Mouse (Mus musculus) layer of hippocampus, postnatal 10 days (tissue): ENCODE results near the gene Hist1h3h. TPM values are rescaled to one million over a fixed set of nuclear protein-coding genes. Genes with fewer than 3 reads are reported as not detected.

Experiments used
- DNase-seq, 2 experiments: peaks; one replicate each; pipeline ENCODE4 v3.0.0; 2021; ENCODE audit warnings: low spot score in 2 of 2
- total RNA-seq, 2 experiments: library from RNA; stranded (reverse); gene quantifications; 2 replicates each; pipeline ENCODE4 v1.2.3; 2021

The Hist1h3h gene
- total RNA-seq, 2 experiments from 2014 or later: 100 to 141 TPM

DNA sequence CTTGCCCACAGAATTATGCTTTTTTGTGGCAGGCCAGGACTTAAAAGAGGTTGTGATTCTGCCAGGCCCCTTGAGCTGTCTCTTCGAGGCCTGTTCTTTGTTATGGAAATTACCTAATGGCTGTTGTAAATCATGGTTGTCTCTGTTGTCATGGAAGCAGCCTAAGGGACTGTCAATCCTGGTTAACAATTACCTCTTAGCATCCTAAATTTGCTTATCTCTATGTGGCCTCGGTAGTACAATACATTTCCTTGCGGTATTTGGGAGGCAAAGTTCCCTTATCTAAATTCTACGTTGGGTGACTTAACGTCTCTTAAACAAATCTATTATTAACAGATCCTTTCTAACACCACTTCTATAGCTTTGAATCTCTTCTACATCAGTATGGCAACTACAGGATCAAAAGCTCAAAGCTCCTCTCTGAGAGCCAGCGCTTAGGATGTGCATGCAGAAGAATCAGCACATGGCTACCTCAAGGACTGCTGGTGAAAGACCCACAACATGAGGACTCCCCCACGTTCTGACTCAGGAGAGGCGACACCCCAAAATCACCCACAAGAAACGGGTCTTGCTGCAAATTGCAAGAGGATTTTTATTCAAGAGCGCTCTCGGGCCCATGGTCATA, 10.6 kb downstream of the Hist1h3h start:
- DNase-seq: no peak

- no peak for DNase-seq
Observed at GRCm38 (mm10) chr13:21729544-21729943, 12.1 kb downstream of the Hist1h3h start.

GRCm38 (mm10) chr13:21733466-21733865, 16.0 kb downstream of the Hist1h3h start:
- DNase-seq: no peak

GRCm38 (mm10) chr13:21734010-21734905, 16.8 kb downstream of the Hist1h3h start:
- peak; percentile 70 to 77 for DNase-seq

DNA sequence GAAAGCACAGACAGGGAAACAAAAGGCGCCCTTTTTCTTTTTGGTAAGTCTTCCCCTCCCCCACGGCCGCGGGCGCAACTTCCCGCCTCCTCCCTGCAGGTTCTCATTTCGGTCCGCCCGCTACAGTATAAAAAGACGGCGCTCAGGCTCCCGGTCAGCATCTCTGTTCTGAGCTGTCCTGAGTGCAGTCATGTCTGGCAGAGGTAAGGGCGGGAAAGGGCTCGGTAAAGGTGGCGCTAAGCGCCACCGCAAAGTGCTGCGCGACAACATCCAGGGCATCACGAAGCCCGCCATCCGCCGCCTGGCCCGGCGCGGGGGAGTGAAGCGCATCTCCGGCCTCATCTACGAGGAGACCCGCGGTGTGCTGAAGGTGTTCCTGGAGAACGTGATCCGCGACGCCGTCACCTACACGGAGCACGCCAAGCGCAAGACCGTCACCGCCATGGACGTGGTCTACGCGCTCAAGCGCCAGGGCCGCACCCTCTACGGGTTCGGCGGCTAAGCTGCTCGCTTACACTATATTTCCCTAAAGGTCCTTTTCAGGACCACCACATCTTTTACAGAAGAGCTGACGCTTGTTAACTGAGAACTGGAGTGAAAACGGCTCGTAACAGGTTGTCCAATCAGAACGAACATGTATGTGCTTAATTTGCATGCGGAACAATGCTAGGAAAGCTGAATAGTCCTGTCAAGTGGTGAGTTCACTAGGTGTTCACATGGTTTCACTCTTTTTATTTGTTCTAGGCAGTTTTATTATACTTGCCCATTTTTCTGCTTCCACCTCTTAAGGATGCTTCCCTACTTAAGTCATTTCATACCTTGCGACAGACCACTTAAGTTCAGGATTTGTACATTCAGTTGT, 17.7 kb downstream of the Hist1h3h start, which contains the start of gene Hist1h4j:
Gene Hist1h4j (plus strand): TSS at position 159 of the 862 bp plus-strand sequence.
- peak; percentile 67 to 81 for DNase-seq

DNA sequence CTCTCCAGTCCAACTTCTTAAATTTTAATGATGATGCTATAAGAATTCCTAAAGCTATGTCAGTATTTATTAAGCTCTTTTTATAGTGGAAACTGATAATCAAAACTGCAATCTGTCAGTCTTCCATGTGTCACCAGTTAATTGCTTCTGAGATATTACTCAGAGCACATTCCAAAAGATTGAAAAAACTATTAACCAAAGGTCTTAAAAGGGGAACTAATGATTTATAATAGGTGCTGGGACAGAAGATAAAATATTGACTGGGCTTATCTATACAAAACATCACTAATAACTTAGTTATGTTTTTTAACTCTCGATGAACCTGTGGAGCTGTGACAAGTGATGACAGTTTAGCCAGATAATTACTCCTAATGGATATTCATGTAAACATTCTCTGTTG, 27.5 kb downstream of the Hist1h3h start:
- DNase-seq: no peak

GRCm38 (mm10) chr13:21749387-21750158, 32.1 kb downstream of the Hist1h3h start:
- DNase-seq: no peak

DNA sequence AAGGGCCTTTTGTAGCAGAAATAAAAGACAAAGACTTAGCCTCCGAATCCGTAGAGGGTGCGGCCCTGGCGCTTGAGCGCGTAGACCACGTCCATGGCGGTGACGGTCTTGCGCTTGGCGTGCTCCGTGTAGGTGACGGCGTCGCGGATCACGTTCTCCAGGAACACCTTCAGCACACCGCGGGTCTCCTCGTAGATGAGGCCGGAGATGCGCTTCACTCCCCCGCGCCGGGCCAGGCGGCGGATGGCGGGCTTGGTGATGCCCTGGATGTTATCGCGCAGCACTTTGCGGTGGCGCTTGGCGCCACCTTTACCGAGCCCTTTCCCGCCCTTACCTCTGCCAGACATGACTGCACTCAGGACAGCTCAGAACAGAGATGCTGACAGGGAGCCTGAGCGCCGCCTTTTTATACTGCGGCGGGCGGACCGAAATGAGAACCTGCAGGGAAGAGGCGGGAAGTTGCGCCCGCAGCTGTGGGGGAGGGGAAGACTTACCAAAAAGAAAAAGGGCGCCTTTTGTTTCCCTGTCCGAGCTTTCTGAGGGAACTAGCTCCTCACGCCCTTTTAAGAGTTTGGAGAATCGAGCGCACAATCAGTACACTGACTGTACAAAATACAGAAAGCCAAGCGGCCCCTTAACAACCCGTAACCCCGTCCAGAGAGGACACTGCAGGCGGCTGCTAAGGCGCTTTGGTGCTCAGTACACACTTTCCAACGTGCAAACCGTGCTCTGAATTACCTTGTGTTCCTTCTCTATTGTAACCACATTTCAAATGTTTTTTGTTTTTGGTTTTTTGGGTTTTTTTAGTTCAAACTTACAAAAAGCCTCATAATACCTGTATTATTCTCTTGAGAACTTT, 32.9 kb downstream of the Hist1h3h start, which contains the start of gene Hist1h4k:
Gene Hist1h4k (minus strand): TSS at position 347 of the 859 bp plus-strand sequence.
- peak; percentile 89 to 93 for DNase-seq

DNA sequence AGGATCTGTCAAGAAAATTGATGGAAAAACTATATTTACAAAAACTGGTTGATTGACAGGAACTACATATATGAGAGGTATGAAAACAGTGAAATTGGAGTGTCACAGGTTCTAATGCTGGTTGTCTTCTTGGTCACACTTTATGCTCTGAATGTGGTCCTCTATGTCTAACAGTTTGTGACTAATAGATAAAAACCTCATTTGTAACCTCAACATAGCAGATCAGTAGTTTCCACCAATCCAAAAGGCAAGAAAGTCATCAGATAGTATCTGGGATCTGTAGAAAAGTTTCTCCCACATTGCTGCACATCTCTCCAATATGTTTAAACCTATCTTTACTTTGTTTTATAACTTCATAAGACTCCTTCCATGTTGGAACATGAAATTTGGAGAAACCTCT, 34.0 kb downstream of the Hist1h3h start:
- DNase-seq: no peak

GRCm38 (mm10) chr13:21751827-21752226, 34.4 kb downstream of the Hist1h3h start:
- DNase-seq: no peak

GRCm38 (mm10) chr13:21752356-21752755, 34.9 kb downstream of the Hist1h3h start:
- DNase-seq: no peak

DNA sequence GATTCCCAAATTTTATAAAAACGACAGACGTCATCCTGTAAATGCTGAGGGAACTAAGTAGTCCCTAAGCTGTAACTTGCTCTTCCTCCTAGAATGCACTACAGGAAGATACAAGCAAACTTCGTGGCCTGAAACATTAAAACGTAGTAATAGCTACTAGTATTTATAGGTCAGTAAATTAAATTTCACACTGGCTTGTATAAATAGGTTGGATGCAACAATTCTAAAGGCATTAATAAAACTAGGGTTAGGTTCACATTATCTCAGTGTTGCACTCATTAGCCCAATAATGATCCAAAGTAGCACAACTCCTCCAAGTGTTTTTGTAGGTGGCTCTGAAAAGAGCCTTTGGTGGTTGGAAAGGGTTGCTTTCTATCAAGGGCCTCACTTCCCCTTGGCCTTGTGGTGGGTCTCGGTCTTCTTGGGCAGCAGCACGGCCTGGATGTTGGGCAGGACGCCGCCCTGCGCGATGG, 35.6 kb downstream of the Hist1h3h start:
- DNase-seq: no peak

DNA sequence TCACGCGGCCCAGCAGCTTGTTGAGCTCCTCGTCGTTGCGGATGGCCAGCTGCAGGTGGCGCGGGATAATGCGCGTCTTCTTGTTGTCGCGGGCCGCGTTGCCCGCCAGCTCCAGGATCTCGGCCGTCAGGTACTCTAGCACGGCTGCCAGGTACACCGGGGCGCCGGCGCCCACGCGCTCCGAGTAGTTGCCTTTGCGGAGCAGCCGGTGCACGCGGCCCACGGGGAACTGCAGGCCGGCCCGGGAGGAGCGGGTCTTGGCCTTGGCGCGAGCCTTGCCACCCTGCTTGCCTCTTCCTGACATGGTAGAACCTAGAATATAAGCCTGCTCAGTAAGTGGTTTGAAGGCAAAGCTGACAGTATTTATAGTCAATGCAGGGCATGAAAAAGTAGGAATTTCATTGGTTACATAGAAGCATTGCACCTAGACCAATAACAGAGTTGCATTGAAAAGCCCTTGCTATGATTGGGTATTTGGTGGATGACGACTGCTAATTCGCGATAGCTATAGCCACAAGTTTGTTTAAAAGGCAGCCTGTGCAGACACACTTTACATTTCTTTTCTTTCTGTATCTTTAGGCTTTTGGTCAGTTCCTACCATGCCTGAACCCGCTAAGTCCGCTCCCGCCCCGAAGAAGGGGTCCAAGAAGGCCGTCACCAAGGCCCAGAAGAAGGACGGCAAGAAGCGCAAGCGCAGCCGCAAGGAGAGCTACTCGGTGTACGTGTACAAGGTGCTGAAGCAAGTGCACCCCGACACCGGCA, 36.2 kb downstream of the Hist1h3h start, which contains the start of the genes Hist1h2ak and Hist1h2bn:
Gene Hist1h2ak (minus strand): TSS at position 304 of the 762 bp plus-strand sequence.
Gene Hist1h2bn (plus strand): TSS at position 600 of the 762 bp plus-strand sequence.
- DNase-seq: peak; percentile 38 to 53

DNA sequence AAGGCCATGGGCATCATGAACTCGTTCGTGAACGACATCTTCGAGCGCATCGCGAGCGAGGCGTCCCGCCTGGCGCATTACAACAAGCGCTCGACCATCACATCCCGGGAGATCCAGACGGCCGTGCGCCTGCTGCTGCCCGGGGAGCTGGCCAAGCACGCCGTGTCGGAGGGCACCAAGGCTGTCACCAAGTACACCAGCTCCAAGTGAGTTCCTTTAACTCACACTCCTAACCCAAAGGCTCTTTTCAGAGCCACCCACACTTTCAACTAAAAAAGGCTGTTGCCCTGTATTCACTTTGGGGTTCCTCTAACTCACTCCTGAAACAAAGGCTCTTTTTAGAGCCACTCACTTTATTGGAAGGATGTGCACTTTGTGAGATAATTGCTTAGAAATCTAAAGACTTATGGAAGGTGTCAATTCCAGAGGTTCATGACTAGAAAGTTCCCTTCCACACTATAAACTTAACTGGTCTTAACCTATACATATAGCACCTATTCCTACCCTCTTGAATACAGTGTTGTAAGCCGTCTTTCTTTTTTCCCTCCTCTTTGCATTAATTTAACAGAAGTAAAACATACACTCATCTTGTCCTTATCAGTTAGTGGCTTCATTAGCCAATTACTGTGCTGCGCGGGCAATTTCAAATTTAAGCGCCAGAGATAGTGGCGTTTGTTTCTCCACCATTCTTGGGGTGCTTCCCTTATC, 37.0 kb downstream of the Hist1h3h start:
- DNase-seq: peak; percentile 31 to 49

GRCm38 (mm10) chr13:21755707-21756106, 38.2 kb downstream of the Hist1h3h start:
- no peak for DNase-seq
